Mouse (Mus musculus) intestine, embryonic 14.5 days (tissue): ENCODE data around the gene Mbnl1. TPM values are rescaled to one million over a fixed set of nuclear protein-coding genes. Genes with fewer than 3 reads are reported as not detected.

Experiments used
- ATAC-seq: fragments of 200-750 bp; cut with Nextera tagmentation; replicated peaks from 2 replicates; pipeline ENCODE4 v1.8.0; 2017; ENCODE audit warnings: low read depth, moderate number of reproducible peaks, moderate TSS enrichment, moderate library complexity; ENCODE audit not compliant: low FRiP score, low TSS enrichment
- DNase-seq: peaks from one replicate; pipeline ENCODE4 v3.0.0-alpha.2; 2018; ENCODE audit warnings: low spot score
- H3K27ac ChIP-seq: fragments of 300-500 bp; sonication (generic); 2 replicates; pipeline ENCODE4 v1.5.1; 2014; ENCODE audit warnings: low read depth, mild to moderate bottlenecking, control low read depth
- H3K27me3 ChIP-seq: fragments of 300-500 bp; sonication (generic); replicated peaks from 2 replicates; pipeline ENCODE4 v1.6.1; 2014; ENCODE audit warnings: low read length, control low read depth; ENCODE audit not compliant: control insufficient read depth, insufficient read depth
- H3K36me3 ChIP-seq: fragments of 300-500 bp; sonication (generic); 2 replicates; pipeline ENCODE4 v1.6.1; 2014; ENCODE audit warnings: low read length, control low read depth; ENCODE audit not compliant: control insufficient read depth, insufficient read depth
- H3K4me1 ChIP-seq: fragments of 300-500 bp; sonication (generic); replicated peaks from 2 replicates; pipeline ENCODE4 v1.6.1; 2014; ENCODE audit warnings: low read length, control low read depth, mixed read lengths; ENCODE audit not compliant: control insufficient read depth, insufficient read depth
- H3K4me2 ChIP-seq: fragments of 300-500 bp; sonication (generic); 2 replicates; pipeline ENCODE4 v1.6.1; 2014; ENCODE audit warnings: low read length
- H3K4me3 ChIP-seq: fragments of 300-500 bp; sonication (generic); 2 replicates; pipeline ENCODE4 v1.5.1; 2014; ENCODE audit warnings: low read depth, low read length, control low read depth, mixed read lengths
- H3K9ac ChIP-seq: fragments of 300-500 bp; sonication (generic); 2 replicates; pipeline ENCODE4 v1.6.1; 2014; ENCODE audit warnings: mild to moderate bottlenecking, low read length
- H3K9me3 ChIP-seq: fragments of 300-500 bp; sonication (generic); 2 replicates; pipeline ENCODE4 v1.6.1; 2016; ENCODE audit warnings: low read length, control low read depth; ENCODE audit not compliant: control insufficient read depth
- WGBS: fragments of 180-500 bp; shearing (Covaris S2); extraction: QIAGEN DNeasy Blood & Tissue Kit; methylation state at CpG from one replicate; pipeline ENCODE4 v1.1.7; 2014; 5-methylcytosine and 5-hydroxymethylcytosine counted together
- polyA plus RNA-seq: library from polyadenylated mRNA; unstranded; fragments of >200 nt; fragmentation: Nextera tagmentation; extraction: Ambion mirVana; gene quantifications from 2 replicates; pipeline ENCODE4 v1.2.1, GENCODE M21; 2014

Mbnl1 gene
- polyA plus RNA-seq, 1 experiment from 2014 or later: 141 TPM

DNA sequence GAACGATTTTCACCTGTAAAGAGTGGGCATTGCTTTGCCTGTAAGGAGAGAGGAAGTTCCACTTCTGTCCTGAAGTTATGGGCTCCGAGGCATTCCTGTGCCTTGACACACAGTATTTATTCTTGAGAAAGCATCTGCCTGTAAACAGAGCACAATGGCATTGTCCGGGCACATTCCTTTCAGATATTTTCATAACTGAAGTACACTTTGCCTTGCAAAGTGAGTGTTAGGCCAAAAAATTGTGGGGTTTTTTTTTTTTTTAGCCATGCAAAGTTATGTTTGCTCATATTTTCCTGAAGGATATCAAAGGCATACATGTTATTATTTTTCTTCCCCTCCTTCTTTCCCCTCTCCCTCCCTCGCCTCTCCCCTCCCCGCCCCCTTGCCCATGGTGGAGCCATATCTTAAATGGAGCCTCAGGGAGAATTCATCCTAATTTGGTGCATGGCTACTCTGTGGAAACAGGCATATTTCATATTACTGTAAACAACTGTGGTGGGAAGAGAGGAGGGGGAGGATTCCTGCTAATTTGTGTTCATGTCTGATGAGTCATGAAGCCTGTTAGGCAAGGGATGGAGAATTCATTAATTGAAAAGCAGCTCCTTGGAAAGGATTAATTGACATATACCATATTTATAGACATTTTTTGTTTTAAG lies 32.3 kb downstream of the Mbnl1 start:
- Histone ChIP-seq H3K9me3 (no peaks in the 10 kb centered on the region), H3K4me2 (peak overlapping the region; percentile 81), H3K36me3 (no peaks in the 10 kb centered on the region), H3K4me3 (peak overlapping the region; percentile 13; the same call in 1 of the 2 replicates), H3K27ac (no peak overlapping the region), H3K4me1 (peaks cover 32% of the 10 kb centered on the region), H3K27me3 (no peaks in the 10 kb centered on the region), H3K9ac (no peak overlapping the region)
- ATAC-seq (no peak), DNase-seq (no peak)
- WGBS: 38% methylated on average over 5 of the region's 5 CpGs

DNA sequence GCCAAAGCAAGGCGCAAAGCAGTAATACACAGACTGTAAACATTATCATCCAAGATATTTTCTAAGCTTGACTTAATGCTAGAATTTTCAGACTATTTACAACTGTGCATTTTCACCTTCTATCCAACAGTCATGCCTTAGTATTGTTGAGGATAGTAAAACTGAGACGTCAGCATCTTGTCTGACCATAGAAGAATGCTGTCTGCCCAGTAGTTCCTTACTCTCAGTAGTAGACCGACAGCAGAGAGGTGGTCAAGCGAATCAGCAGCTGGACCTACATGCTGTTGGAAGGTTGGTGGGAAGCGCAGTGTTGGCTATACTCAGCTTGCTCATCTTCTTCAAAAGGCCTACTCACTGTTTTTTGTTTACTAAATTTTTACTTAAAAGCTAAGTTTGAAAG lies 34.2 kb downstream of the Mbnl1 start:
- no peak overlapping the region for H3K4me2 ChIP-seq
- WGBS: 91% methylated on average over 5 of the region's 5 CpGs
- H3K27me3 ChIP-seq: no peaks in the 10 kb centered on the region
- no peak overlapping the region for H3K4me3 ChIP-seq
- H3K9me3 ChIP-seq: no peaks in the 10 kb centered on the region
- H3K9ac ChIP-seq: no peak overlapping the region
- no peaks in the 10 kb centered on the region for H3K36me3 ChIP-seq
- no peak overlapping the region for H3K27ac ChIP-seq
- H3K4me1 ChIP-seq: peaks cover 28% of the 10 kb centered on the region
- ATAC-seq (no peak), DNase-seq (no peak)

DNA sequence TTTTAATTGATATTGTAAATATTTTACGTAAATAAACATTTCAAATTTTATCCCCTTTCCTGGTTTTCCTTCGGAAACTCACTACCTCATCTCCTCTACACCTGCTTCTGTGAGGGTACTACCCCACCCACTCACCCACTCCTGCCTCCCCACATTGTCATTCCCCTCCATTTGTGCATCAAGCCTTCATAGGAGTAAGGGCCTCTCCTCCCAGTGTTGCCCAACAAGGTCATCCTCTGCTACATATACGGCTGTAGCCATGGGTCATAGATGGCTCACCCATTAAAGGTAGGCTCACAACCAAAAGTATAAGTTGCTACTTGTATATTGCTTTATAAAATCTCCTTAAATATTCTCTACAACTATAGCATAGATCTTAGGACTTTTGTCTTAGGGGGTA lies 34.9 kb downstream of the Mbnl1 start:
- DNase-seq (no peak), ATAC-seq (no peak)
- peaks cover 27% of the 10 kb centered on the region for H3K4me1 ChIP-seq
- no peak overlapping the region for H3K4me2 ChIP-seq
- H3K27me3 ChIP-seq: no peaks in the 10 kb centered on the region
- H3K9ac ChIP-seq: no peak overlapping the region
- H3K9me3 ChIP-seq: no peaks in the 10 kb centered on the region
- no peaks in the 10 kb centered on the region for H3K36me3 ChIP-seq
- WGBS: 85% methylated on average over 3 of the region's 3 CpGs
- H3K4me3 ChIP-seq: no peak overlapping the region
- no peak overlapping the region for H3K27ac ChIP-seq

DNA sequence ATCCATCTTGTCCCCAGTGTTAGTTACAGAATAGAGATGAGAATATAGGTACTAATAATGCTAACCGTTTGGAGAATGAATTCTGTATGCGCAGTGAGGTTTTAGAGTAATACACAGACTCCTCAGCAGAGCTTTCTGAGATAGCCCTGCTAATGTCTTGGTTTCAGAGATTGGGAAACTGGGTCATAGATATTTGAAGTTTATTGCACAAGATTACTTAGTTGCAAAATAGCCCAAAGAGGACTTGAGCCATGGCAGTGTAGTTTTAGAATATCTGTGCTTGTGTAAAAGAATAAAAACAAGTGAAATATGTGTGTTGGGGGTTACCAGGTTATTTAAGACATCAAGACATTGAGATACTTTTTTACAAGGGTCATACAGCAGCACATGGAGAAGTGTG lies 35.3 kb downstream of the Mbnl1 start:
- no peak overlapping the region for H3K9ac ChIP-seq
- DNase-seq (no peak), ATAC-seq (no peak)
- 94% methylated on average over 2 of the region's 2 CpGs for WGBS
- H3K4me2 ChIP-seq: no peak overlapping the region
- no peaks in the 10 kb centered on the region for H3K27me3 ChIP-seq
- H3K36me3 ChIP-seq: no peaks in the 10 kb centered on the region
- no peak overlapping the region for H3K27ac ChIP-seq
- no peaks in the 10 kb centered on the region for H3K9me3 ChIP-seq
- H3K4me1 ChIP-seq: peaks cover 22% of the 10 kb centered on the region
- H3K4me3 ChIP-seq: no peak overlapping the region

- Histone ChIP-seq H3K9me3 (no peaks in the 10 kb centered on the region), H3K27me3 (no peaks in the 10 kb centered on the region), H3K4me2 (no peak overlapping the region), H3K4me3 (no peak overlapping the region), H3K36me3 (no peaks in the 10 kb centered on the region), H3K4me1 (peaks cover 16% of the 10 kb centered on the region), H3K9ac (no peak overlapping the region), H3K27ac (no peak overlapping the region)
- DNase-seq (no peak), ATAC-seq (no peak)
- WGBS: 90% methylated on average over 3 of the region's 3 CpGs
These were observed 38.6 kb downstream of the Mbnl1 start for GRCm38 (mm10) chr3:60511197-60511596.

GRCm38 (mm10) chr3:60513337-60513736 lies 40.7 kb downstream of the Mbnl1 start:
- WGBS: 73% methylated on average over 7 of the region's 7 CpGs
- no peaks in the 10 kb centered on the region for H3K27me3 ChIP-seq
- H3K9me3 ChIP-seq: no peaks in the 10 kb centered on the region
- H3K36me3 ChIP-seq: no peaks in the 10 kb centered on the region
- no peak overlapping the region for H3K4me3 ChIP-seq
- DNase-seq (no peak), ATAC-seq (no peak)
- no peak overlapping the region for H3K27ac ChIP-seq
- H3K4me2 ChIP-seq: no peak overlapping the region
- H3K9ac ChIP-seq: no peak overlapping the region
- peaks cover 21% of the 10 kb centered on the region for H3K4me1 ChIP-seq

DNA sequence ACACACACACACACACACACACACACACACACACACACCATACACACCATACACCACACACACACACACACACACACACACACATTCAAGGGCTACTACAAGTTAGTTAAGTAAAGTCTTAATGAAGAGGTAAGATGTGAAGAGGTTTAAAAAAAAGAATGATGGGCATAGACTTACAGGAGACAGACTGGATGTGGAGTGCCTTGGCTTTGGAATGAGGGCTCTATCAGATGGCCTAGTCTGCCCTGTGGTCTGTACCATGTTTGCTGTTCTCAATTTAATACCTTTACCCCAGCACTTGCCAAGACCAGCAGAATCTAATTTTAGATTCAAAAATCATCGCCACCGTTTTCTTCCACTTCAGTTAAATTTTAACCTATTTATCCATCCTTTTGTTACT lies 41.1 kb downstream of the Mbnl1 start:
- ATAC-seq (no peak), DNase-seq (no peak)
- Histone ChIP-seq H3K36me3 (no peaks in the 10 kb centered on the region), H3K27ac (no peak overlapping the region), H3K4me3 (no peak overlapping the region), H3K4me2 (no peak overlapping the region), H3K9me3 (no peaks in the 10 kb centered on the region), H3K4me1 (peaks cover 21% of the 10 kb centered on the region), H3K27me3 (no peaks in the 10 kb centered on the region), H3K9ac (no peak overlapping the region)
- WGBS: 79% methylated on average over 2 of the region's 2 CpGs

GRCm38 (mm10) chr3:60515430-60515829 lies 42.8 kb downstream of the Mbnl1 start:
- Histone ChIP-seq H3K27me3 (no peaks in the 10 kb centered on the region), H3K4me1 (peaks cover 21% of the 10 kb centered on the region), H3K36me3 (0 out of 2 replicates have a peak, but pooled peaks cover 4% of the 10 kb centered on the region), H3K4me3 (no peak overlapping the region), H3K9ac (no peak overlapping the region), H3K4me2 (no peak overlapping the region), H3K9me3 (no peaks in the 10 kb centered on the region), H3K27ac (no peak overlapping the region)
- DNase-seq: no peak
- no peak for ATAC-seq

GRCm38 (mm10) chr3:60516054-60516674 lies 43.5 kb downstream of the Mbnl1 start:
- H3K27ac ChIP-seq: no peak overlapping the region
- 0 out of 2 replicates have a peak, but pooled peaks cover 4% of the 10 kb centered on the region for H3K36me3 ChIP-seq
- WGBS: 38% methylated on average over 12 of the region's 12 CpGs
- H3K4me2 ChIP-seq: no peak overlapping the region
- H3K4me3 ChIP-seq: no peak overlapping the region
- no peak overlapping the region for H3K9ac ChIP-seq
- H3K9me3 ChIP-seq: no peaks in the 10 kb centered on the region
- H3K27me3 ChIP-seq: no peaks in the 10 kb centered on the region
- no peak for DNase-seq
- peaks cover 21% of the 10 kb centered on the region for H3K4me1 ChIP-seq
- no peak for ATAC-seq
